Mouse (Mus musculus): ENCODE data around the gene Zfp618. TPM values are rescaled to one million over a fixed set of nuclear protein-coding genes. Genes with fewer than 3 reads are reported as not detected.

The Zfp618 gene
- 4.6 TPM for polyA plus RNA-seq (2014; fragmentation: Illumina TruSeq; extraction: RNeasy Lipid Tissue Mini Kit (QIAGEN cat#74804); ENCODE audit: low read depth, low replicate concordance)

DNA sequence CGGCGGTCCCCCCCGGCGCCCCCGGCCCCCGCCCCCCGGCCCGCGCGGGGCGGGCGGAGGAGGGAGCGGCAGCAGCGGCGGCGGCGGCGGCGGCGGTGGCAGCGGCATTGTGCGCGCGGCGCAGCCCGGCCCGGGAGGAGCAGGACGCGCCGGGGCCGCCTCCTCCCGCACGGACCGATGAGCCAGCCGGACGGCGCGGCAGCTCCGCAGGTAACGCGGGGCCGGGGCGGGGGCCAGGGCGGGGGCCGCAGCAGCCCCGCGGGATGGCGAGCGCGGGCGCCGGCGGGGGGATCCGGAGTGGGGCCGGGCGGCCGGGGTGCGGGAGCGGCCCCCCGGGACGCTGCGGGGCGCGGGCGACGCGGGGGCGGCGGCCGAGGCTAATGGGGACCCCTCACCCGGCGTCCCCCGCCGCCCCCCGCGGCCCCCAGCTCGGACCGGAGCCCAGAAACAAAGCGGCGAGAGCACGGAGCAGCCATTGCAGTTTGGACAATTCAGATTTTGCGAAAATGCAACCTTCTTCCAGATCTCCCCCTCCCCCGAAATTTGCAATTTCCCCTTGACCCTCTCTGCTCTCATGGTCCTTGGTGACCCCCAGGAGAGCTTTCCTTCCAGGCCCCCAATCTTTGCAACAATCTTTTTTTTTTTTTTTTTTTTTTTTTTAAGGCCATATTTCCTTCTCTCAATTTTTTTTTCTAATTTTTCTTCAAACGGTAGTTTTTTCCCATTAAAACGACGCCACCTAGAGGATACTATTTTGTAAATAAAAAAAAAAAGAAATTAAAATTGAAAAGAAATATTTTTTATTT, at the start of gene Zfp618:
TSS of gene Zfp618 (plus strand) at position 77 of the 806 bp plus-strand sequence.

DNA sequence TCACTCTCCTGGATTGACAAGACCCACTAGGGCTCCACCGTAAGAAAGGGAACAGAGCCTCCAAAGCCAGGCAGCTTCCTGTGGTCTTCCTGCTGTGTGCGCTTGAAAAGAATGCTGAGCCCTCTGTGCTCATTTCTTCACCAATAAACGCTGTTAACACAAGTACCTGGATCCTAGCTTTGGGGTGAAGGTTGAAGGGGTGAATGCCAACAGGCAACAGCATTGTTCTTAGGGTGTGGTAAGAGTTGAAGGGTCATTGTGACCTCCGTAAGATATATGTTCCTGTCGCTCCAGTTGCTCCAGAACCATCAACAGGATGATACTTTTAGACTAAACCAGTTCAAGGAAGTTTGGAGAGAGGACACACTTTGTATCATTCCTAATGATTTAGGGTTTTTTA, 189.3 kb downstream of the Zfp618 start, which contains the start of gene Ambp:
TSS of gene Ambp (minus strand) at position 101 of the 400 bp plus-strand sequence.

GRCm38 (mm10) chr4:63171969-63172685, 206.8 kb downstream of the Zfp618 start, which contains the start of gene Kif12:
Gene Kif12 (minus strand): TSS chr4:63172131.

Other genes starting within 250 kb of the Zfp618 start
- not detected for gene Ambp, start 189.2 kb downstream of the Zfp618 start, polyA plus RNA-seq (2014; fragmentation: Illumina TruSeq; extraction: RNeasy Lipid Tissue Mini Kit (QIAGEN cat#74804); ENCODE audit: low read depth, low replicate concordance)
- gene Kif12, start 206.6 kb downstream of the Zfp618 start, polyA plus RNA-seq (2014; fragmentation: Illumina TruSeq; extraction: RNeasy Lipid Tissue Mini Kit (QIAGEN cat#74804); ENCODE audit: low read depth, low replicate concordance): 1.3 TPM
- gene Col27a1, start 248.4 kb downstream of the Zfp618 start, polyA plus RNA-seq (2014; fragmentation: Illumina TruSeq; extraction: RNeasy Lipid Tissue Mini Kit (QIAGEN cat#74804); ENCODE audit: low read depth, low replicate concordance): 8.6 TPM